Mouse (Mus musculus): ENCODE data around the gene Slc35c1.
"Not testable (repeated sequence)": the region's sequence is repeated elsewhere in the genome, so short reads cannot be mapped to it uniquely, and the experiment has no call there.

The Slc35c1 gene

GRCm38 (mm10) chr2:92459921-92460707 lies at the start of gene Slc35c1:
Gene Slc35c1, minus strand, starts transcription at chr2:92460538.
- no peak for DNase-seq (ENCODE audit: low spot score)

- DNase-seq (ENCODE audit: low spot score): no peak
Observed at GRCm38 (mm10) chr2:92505291-92505690, 45.0 kb upstream of the Slc35c1 start.

GRCm38 (mm10) chr2:92503421-92503820 lies 43.1 kb upstream of the Slc35c1 start:
- no peak for DNase-seq (ENCODE audit: low spot score)

- DNase-seq (ENCODE audit: low spot score): no peak
Observed at GRCm38 (mm10) chr2:92499701-92500322, 39.5 kb upstream of the Slc35c1 start.

GRCm38 (mm10) chr2:92497112-92497511 lies 36.8 kb upstream of the Slc35c1 start:
- DNase-seq (ENCODE audit: low spot score): no peak

- DNase-seq (ENCODE audit: low spot score): no peak
Observed at GRCm38 (mm10) chr2:92496681-92497080, 36.3 kb upstream of the Slc35c1 start.

GRCm38 (mm10) chr2:92494956-92495355 lies 34.6 kb upstream of the Slc35c1 start:
- DNase-seq (ENCODE audit: low spot score): no peak

- no peak for DNase-seq (ENCODE audit: low spot score)
Observed at GRCm38 (mm10) chr2:92494423-92494822, 34.1 kb upstream of the Slc35c1 start.

GRCm38 (mm10) chr2:92493656-92494390 lies 33.5 kb upstream of the Slc35c1 start:
- DNase-seq (ENCODE audit: low spot score): no peak

- DNase-seq (ENCODE audit: low spot score): no peak
Observed at GRCm38 (mm10) chr2:92491950-92492501, 31.7 kb upstream of the Slc35c1 start.

GRCm38 (mm10) chr2:92490541-92490940 lies 30.2 kb upstream of the Slc35c1 start:
- DNase-seq (ENCODE audit: low spot score): no peak

- no peak for DNase-seq (ENCODE audit: low spot score)
Observed at GRCm38 (mm10) chr2:92487791-92488190, 27.5 kb upstream of the Slc35c1 start.

- no peak for DNase-seq (ENCODE audit: low spot score)
Observed at GRCm38 (mm10) chr2:92486911-92487310, 26.6 kb upstream of the Slc35c1 start.

GRCm38 (mm10) chr2:92486403-92486802 lies 26.1 kb upstream of the Slc35c1 start:
- DNase-seq (ENCODE audit: low spot score): peak; percentile 80

GRCm38 (mm10) chr2:92485640-92486295 lies 25.4 kb upstream of the Slc35c1 start:
- DNase-seq (ENCODE audit: low spot score): peak; percentile 58

GRCm38 (mm10) chr2:92484256-92485025 lies 24.1 kb upstream of the Slc35c1 start:
- DNase-seq (ENCODE audit: low spot score): no peak

GRCm38 (mm10) chr2:92483505-92483904 lies 23.2 kb upstream of the Slc35c1 start:
- DNase-seq (ENCODE audit: low spot score): no peak

GRCm38 (mm10) chr2:92482551-92482950 lies 22.2 kb upstream of the Slc35c1 start:
- DNase-seq (ENCODE audit: low spot score): no peak

GRCm38 (mm10) chr2:92478313-92478688 lies 18.0 kb upstream of the Slc35c1 start:
- DNase-seq (ENCODE audit: low spot score): no peak

GRCm38 (mm10) chr2:92477672-92478312 lies 17.5 kb upstream of the Slc35c1 start:
- DNase-seq (ENCODE audit: low spot score): no peak

- not testable (repeated sequence) for DNase-seq (ENCODE audit: low spot score)
Observed at GRCm38 (mm10) chr2:92476580-92476979, 16.2 kb upstream of the Slc35c1 start.

All from ovary, postnatal 14 days (tissue).